Mouse (Mus musculus): ENCODE results near the gene Fkbpl.

Fkbpl gene

GRCm38 (mm10) chr17:34664472-34664871 lies 19.9 kb downstream of the Fkbpl start:
- no peak for DNase-seq (ENCODE audit: low spot score)

- DNase-seq (ENCODE audit: low spot score): no peak
Observed at GRCm38 (mm10) chr17:34670235-34670634, 25.7 kb downstream of the Fkbpl start, which contains the start of gene Tnxb. TSS of gene Tnxb (plus strand) at chr17:34670535.

DNA sequence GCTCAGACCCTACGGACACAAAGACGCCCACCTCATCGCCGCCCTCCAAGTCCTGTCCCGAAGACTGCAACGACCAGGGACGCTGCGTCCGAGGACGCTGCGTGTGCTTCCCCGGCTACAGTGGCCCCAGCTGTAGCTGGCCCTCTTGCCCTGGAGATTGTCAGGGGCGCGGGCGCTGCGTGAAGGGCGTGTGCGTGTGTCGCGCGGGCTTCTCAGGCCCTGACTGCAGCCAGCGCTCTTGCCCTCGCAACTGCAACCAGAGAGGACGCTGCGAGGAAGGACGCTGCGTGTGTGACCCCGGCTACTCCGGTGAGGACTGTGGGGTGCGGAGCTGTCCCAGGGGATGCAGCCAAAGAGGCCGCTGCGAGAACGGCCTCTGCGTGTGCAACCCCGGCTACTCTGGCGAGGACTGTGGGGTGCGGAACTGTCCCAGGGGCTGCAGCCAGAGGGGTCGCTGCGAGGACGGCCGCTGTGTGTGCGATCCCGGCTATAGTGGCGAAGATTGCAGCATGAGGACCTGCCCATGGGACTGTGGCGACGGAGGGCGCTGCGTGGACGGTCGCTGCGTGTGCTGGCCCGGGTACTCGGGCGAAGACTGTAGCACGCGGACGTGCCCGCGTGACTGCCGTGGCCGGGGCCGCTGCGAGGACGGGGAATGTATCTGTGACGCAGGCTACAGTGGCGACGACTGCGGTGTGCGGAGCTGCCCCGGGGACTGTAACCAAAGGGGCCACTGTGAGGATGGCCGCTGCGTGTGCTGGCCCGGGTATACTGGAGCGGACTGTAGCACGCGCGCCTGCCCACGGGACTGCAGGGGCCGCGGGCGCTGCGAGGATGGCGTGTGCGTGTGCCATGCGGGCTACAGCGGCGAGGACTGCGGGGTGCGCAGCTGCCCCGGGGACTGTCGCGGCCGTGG lies 26.8 kb downstream of the Fkbpl start:
- no peak for DNase-seq (ENCODE audit: low spot score)

DNA sequence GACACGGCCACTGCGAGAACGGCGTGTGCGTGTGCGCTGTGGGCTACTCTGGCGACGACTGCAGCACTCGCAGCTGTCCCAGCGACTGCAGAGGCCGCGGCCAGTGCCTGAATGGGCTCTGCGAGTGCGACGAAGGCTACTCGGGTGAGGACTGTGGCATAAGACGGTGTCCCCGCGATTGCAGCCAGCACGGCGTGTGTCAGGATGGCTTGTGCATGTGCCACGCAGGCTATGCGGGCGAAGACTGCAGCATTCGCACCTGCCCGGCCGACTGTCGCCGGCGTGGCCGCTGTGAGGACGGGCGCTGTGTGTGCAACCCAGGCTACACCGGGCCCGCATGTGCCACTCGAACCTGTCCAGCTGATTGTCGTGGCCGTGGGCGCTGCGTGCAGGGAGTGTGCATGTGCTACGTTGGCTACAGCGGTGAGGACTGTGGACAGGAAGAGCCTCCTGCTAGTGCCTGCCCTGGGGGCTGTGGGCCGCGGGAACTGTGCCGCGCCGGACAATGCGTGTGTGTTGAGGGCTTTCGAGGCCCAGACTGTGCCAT lies 27.8 kb downstream of the Fkbpl start:
- DNase-seq (ENCODE audit: low spot score): no peak

- DNase-seq (ENCODE audit: low spot score): no peak
Observed at GRCm38 (mm10) chr17:34673139-34673538, 28.6 kb downstream of the Fkbpl start.

GRCm38 (mm10) chr17:34674524-34675204 lies 30.1 kb downstream of the Fkbpl start:
- no peak for DNase-seq (ENCODE audit: low spot score)

DNA sequence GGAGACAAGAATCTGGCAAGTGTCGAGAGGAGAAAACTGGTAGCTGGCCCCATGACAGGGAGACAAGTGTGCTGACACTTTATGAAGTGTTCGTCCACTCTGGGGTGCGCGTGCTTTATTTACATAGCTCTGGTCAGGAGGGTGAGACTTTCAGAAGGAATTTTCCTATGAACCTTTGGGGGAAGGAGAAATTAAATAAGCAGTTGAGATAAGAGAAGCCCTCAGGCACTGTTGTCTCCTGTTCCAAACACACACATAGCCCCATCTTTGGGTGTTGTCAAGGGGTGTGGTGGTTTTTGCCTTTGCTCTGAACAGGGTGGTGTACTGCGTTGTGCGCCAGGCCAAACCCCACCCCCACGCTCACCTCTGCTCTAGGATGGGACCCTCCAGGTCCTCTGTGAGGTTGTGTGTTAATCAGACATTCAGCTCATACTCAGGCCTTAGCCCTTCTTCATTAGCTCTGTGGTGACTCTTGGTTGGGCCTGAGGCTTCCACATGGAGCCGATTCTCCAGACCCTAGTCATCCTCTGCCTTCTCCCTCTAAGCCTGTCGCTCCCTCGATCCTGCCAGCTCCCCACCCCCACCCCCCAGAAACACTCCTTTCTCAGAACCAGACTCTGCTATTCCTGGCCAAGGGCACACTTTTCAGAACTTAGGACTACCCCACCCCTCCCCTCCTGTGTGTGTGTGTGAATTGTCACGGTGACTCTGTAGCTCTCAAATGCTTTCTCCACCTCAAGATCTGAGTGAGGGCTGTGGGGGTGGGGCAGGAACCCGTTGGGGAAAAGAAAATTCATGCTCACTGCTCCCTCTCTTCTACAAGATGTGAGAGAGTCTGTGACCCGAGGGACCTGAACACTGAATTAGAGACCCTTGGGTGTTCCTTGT lies 30.9 kb downstream of the Fkbpl start:
- DNase-seq (ENCODE audit: low spot score): no peak

DNA sequence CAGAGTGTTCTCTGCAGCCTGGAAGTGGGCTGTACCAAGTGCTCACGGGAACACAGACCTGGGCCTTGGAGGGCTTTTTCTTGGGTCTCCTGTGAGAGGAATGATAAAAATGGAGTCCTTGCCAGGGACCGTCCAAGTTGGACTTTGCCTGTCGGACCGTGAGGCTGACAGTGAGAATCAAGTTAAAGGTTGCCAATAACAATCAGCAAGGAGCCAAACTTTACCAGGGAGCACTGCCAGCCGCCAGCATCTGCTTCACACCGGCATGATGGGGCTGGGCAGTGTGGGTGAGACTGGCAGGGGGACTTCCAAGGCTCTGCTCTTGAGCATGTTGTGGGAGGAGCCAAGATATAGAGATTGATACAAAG lies 31.5 kb downstream of the Fkbpl start:
- no peak for DNase-seq (ENCODE audit: low spot score)

GRCm38 (mm10) chr17:34676671-34677070 lies 32.1 kb downstream of the Fkbpl start:
- no peak for DNase-seq (ENCODE audit: low spot score)

DNA sequence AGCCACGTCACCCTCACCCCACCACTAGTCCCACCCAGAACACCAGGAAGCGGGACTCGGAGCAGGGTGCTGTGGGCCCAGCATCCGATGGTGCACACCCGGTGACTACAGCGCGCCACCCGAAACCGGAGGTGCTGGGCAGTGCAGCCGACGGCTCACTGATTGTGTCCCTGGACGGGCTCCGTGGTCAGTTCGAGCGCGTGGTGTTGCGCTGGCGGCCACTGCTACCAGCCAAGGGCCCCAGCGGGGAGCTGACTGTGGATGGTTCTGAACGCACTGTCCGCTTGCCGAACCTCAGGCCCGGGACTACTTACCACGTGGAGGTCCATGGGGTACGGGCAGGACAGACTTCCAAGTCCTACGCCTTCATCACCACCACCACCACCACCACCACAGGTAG lies 35.6 kb downstream of the Fkbpl start:
- DNase-seq (ENCODE audit: low spot score): peak; percentile 47

DNA sequence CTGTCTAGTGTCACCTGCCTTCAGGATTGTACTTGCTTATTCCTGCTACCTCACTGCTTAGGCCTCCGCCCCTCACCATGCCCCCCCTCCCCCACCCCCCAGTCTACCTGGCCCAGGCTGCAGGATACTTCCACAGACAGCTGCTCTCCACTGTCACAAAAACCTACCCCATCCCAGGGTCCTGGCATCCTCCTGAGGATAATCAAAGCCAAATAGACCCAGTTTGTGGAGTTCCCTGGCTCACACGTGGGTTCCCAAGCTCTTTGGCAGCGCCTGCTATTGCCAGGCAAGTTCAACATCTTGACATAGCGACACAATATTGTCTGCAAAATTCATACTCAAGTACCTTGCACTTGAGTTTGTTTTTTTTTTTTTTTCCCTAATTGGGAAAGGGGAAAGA lies 36.1 kb downstream of the Fkbpl start:
- DNase-seq (ENCODE audit: low spot score): peak; percentile 45

GRCm38 (mm10) chr17:34681132-34681571 lies 36.6 kb downstream of the Fkbpl start:
- DNase-seq (ENCODE audit: low spot score): peak; percentile 78

DNA sequence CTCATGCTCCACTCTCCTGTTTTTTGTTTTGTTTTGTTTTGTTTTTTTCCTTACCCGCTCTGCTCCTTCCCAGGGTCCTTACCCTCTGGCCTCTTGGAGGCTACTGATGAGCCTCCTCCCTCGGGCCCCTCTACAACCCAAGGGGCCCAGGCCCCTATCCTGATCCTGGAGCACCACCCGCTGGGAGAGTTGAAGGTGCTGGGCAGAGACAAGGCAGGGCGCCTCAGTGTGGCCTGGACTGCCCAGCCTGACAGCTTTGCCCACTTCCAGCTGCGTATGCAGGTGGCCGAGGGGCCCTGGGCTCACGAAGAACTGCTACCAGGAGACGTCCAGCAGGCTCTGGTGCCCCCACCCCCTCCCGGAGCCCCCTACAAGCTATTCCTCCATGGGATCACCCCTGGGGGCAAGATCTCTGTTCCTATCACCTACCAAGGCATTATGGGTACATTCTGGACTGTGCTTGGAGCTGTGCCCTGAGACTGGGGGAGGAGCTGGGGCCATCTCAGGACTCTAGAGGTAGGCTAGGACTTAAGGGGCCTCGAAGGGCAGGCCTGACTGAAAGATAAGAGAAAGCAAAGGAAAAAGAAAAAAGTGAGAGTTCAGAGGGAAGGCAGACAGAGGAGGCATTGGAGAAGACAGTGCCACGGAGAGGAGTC lies 37.4 kb downstream of the Fkbpl start:
- peak; percentile 75 for DNase-seq (ENCODE audit: low spot score)

- DNase-seq (ENCODE audit: low spot score): peak; percentile 44
Observed at GRCm38 (mm10) chr17:34683179-34683578, 38.6 kb downstream of the Fkbpl start.

DNA sequence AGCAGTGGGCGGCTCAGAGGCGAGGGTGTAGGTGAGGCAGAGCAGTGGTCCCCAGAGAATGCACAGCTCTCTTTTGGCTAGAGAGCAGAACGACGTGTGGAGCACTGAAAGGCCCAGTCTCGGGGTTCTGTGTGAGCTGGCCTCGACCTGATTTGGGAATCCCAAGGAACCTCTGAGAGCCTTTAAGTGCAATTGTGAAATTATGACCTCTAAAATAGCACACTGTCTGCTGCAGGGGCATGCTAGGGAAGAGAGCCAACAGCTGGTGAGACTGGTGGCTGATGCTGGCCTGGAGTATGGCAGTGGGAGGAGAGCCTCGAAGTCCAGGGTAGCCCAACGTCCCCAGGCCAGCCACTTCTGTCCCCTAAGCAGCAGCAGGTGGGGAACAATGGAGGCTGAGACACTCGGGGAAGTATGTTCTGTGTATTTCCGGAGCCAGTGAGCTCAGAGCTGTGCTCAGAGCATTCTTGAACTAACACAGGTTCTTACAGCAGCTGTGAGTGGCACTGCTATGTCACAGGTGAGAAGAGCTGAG lies 39.2 kb downstream of the Fkbpl start:
- DNase-seq (ENCODE audit: low spot score): peak; percentile 43

DNA sequence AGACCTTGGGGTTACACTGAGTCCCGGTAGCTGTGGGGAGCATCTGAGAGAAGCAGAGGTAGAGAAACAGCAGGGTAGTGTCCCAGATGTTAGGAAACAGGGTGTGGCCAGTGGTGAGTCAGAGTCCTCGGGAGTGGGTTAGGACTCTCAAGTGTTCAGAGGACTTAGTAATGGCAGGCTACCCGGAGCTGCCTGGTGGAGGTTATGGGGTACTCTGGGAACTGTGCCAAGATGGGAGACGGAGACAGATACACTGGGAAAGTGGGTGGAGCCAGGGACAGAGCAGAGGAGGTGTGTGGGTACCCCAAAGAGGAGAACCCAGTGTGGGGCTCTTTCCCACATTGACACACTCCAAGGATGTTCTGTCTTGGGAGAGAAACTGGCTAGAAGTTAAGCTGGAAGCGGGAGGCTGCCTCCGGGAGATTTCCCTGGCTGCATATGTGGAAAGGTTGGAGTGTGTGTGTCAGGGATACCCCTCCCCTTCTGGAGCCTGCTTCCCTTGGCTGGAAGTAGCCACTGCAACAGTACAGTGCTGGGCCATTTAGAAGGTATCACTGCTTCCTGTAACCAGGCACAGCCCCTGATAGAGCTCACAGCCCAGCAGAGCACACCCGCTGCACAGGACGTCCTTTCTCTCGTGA lies 39.8 kb downstream of the Fkbpl start:
- DNase-seq (ENCODE audit: low spot score): peak; percentile 51

DNA sequence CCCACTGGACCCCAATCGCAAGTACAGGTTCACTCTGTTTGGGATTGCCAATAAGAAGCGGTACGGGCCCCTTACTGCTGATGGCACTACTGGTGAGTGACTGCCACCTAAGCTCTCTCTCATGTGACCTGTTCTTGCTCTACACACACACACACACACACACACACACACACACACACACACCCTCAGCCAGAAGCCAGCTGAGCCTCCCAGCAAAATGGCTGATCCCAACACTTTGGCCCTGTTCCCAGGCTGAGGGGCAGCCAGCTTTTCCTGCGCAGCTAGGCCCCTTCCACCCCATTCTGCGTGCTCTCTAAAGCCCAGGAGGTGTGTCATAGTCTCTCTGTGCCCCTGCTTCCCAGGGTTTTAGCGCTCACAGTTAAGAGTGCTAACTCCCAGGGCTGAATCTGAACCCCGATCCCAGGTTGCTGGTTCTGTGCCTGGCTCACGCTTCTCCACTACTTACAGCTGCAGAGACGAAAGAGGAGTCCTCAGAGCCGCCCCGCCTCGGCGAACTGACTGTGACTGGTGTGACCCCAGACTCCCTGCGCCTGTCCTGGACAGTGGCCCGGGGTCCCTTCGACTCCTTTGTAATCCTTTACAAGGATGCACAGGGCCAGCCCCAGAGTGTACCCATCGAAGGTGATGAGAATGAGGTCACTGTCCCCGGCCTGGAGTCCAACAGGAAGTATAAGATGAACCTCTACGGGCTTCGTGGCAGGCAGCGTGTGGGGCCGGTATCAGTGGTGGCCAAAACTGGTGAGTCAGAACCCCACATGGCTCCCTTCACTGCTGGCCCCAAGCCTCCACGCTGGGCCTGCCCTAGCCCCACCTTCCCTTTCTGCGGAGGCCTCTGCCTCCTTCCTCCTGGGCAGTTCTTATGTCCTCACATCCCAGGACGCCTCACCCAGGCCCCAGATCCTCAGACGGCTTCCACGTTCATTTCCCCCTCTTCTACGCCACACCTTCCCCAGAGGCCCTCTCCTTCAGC lies 40.9 kb downstream of the Fkbpl start:
- peak; percentile 82 for DNase-seq (ENCODE audit: low spot score)

GRCm38 (mm10) chr17:34688889-34689288 lies 44.3 kb downstream of the Fkbpl start:
- DNase-seq (ENCODE audit: low spot score): no peak

DNA sequence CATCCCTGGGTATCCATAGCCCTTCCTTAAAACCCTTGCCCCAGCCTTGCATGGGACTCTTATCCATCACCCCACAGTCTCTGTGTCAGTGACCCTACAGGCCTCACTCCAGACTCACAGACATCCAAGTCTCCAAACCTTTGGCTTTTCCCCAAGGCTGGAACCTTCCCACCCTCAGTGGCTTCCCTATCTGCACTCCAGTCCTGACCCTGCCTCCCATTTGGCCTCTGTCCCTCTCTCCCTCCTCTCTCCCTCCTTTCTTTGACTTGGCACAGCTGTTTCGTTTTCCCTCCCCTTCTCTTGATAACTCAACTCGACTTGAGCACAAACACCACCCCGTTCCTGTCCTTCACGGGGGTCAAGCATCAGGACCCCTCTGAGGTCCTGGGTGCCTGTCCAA lies 45.9 kb downstream of the Fkbpl start:
- peak; percentile 54 for DNase-seq (ENCODE audit: low spot score)
